Mouse (Mus musculus) erythroid progenitor cell, adult 5-6 weeks (primary cell): ENCODE data around the gene Fam57a. TPM values are rescaled to one million over a fixed set of nuclear protein-coding genes. Genes with fewer than 3 reads are reported as not detected.

Source experiments
- total RNA-seq, 2 experiments: library from RNA; stranded (forward) in 1 of 2; stranded (reverse) in 1 of 2; fragments of 150-400 nt in 1 of 2; fragments of 186-747, 209-891 nt in 1 of 2; gene quantifications; 2 replicates each; pipeline versions ENCODE4 v1.2.3 to v1.2.4; 2015 to 2017; ENCODE audit warnings: low replicate concordance in 2 of 2

The Fam57a gene
- total RNA-seq, 2 experiments from 2014 or later = not detected

Other genes with a start within 250 kb of the Fam57a start
- 6.1 and 7.1 TPM in 2 replicates for gene Rph3al, start 241.2 kb upstream of the Fam57a start, total RNA-seq (2015; ENCODE audit: low replicate concordance)
- 0.98 and 7.4 TPM in 2 replicates for gene Rph3al, start 241.2 kb upstream of the Fam57a start, total RNA-seq (2017; ENCODE audit: low replicate concordance)
- not detected in 2 replicates for gene 1700016K19Rik, start 179.8 kb upstream of the Fam57a start, total RNA-seq (2015; ENCODE audit: low replicate concordance)
- gene 1700016K19Rik, start 179.8 kb upstream of the Fam57a start, total RNA-seq (2017; ENCODE audit: low replicate concordance) = not detected in 2 replicates
- 8.8 and 11.5 TPM in 2 replicates for gene Rflnb, start 151.9 kb upstream of the Fam57a start, total RNA-seq (2015; ENCODE audit: low replicate concordance)
- gene Rflnb, start 151.9 kb upstream of the Fam57a start, total RNA-seq (2017; ENCODE audit: low replicate concordance) = 6.7 and 7.2 TPM in 2 replicates
- 10.1 and 28.1 TPM in 2 replicates for gene Vps53, start within 50 bp of the Fam57a start, total RNA-seq (2015; ENCODE audit: low replicate concordance)
- gene Vps53, start within 50 bp of the Fam57a start, total RNA-seq (2017; ENCODE audit: low replicate concordance) = 6.0 and 7.3 TPM in 2 replicates
- not detected in 2 replicates for gene Dbil5, start 37.9 kb downstream of the Fam57a start, total RNA-seq (2015; ENCODE audit: low replicate concordance)
- gene Dbil5, start 37.9 kb downstream of the Fam57a start, total RNA-seq (2017; ENCODE audit: low replicate concordance) = not detected in 2 replicates
- gene Gemin4, start 38.0 kb downstream of the Fam57a start, total RNA-seq (2015; ENCODE audit: low replicate concordance) = 9.6 and 26.7 TPM in 2 replicates
- gene Gemin4, start 38.0 kb downstream of the Fam57a start, total RNA-seq (2017; ENCODE audit: low replicate concordance) = 1.8 and 3.0 TPM in 2 replicates
- gene Mrm3, start 64.0 kb downstream of the Fam57a start, total RNA-seq (2015; ENCODE audit: low replicate concordance) = 5.8 and 6.7 TPM in 2 replicates
- gene Mrm3, start 64.0 kb downstream of the Fam57a start, total RNA-seq (2017; ENCODE audit: low replicate concordance) = 2.3 and 2.4 TPM in 2 replicates
- gene Glod4, start 64.1 kb downstream of the Fam57a start, total RNA-seq (2015; ENCODE audit: low replicate concordance) = 13.7 and 15.9 TPM in 2 replicates
- gene Glod4, start 64.1 kb downstream of the Fam57a start, total RNA-seq (2017; ENCODE audit: low replicate concordance) = 29.1 and 39.9 TPM in 2 replicates
- gene Nxn, start 219.5 kb downstream of the Fam57a start, total RNA-seq (2015; ENCODE audit: low replicate concordance) = 1.4 and 2.1 TPM in 2 replicates
- 0.98 TPM in 1 of 2 replicates, not detected in the other for gene Nxn, start 219.5 kb downstream of the Fam57a start, total RNA-seq (2017; ENCODE audit: low replicate concordance)
- 4.2 and 4.7 TPM in 2 replicates for gene Timm22, start 227.3 kb downstream of the Fam57a start, total RNA-seq (2015; ENCODE audit: low replicate concordance)
- gene Timm22, start 227.3 kb downstream of the Fam57a start, total RNA-seq (2017; ENCODE audit: low replicate concordance) = 2.3 and 4.0 TPM in 2 replicates